Mouse (Mus musculus): Measurements from ENCODE around the gene Olfr1056.
"Not testable (repeated sequence)": the region's sequence is repeated elsewhere in the genome, so short reads cannot be mapped to it uniquely, and the experiment has no call there.

- TF ChIP-seq CTCF, EP300 (IDR thresholded peaks at IDR 0.05): not testable (repeated sequence)
Measured at GRCm38 (mm10) chr2:86366342-86366741, 4.1 kb upstream of the Olfr1056 start.

Data from lung, postnatal 0 days (tissue).